Mouse (Mus musculus) limb, embryonic 14.5 days (tissue): ENCODE results near the gene Men1. TPM values are rescaled to one million over a fixed set of nuclear protein-coding genes. Genes with fewer than 3 reads are reported as not detected.
A peak's percentile ranks its signal among the peaks of the same experiment; 100 is the strongest.

Source experiments
- ATAC-seq: fragments of 200-750 bp; cut with Nextera tagmentation; 2 replicates; pipeline ENCODE4 v1.8.0; 2017; ENCODE audit warnings: low read depth, moderate number of reproducible peaks, moderate TSS enrichment; ENCODE audit not compliant: low FRiP score
- DNase-seq: peaks from one replicate; pipeline ENCODE4 v3.0.0-alpha.2; 2015; ENCODE audit warnings: low spot score
- H3K27ac ChIP-seq: fragments of 300-500 bp; sonication (generic); replicated peaks from 2 replicates; pipeline ENCODE4 v1.5.1; 2014; ENCODE audit warnings: low read depth, mild to moderate bottlenecking, low read length, moderate library complexity, mixed read lengths
- H3K27me3 ChIP-seq: fragments of 300-500 bp; sonication (generic); 2 replicates; pipeline ENCODE4 v1.6.1; 2014; ENCODE audit warnings: low read length, mixed read lengths; ENCODE audit not compliant: control insufficient read depth, insufficient read depth
- H3K36me3 ChIP-seq: fragments of 300-500 bp; sonication (generic); 2 replicates; pipeline ENCODE4 v1.6.1; 2014; ENCODE audit warnings: mild to moderate bottlenecking, low read length, moderate library complexity, mixed read lengths; ENCODE audit not compliant: control insufficient read depth, insufficient read depth
- H3K4me1 ChIP-seq: fragments of 300-500 bp; sonication (generic); 2 replicates; pipeline ENCODE4 v1.6.1; 2014; ENCODE audit warnings: antibody characterized with exemption, low read length, mixed read lengths; ENCODE audit not compliant: control insufficient read depth, insufficient read depth
- H3K4me2 ChIP-seq: fragments of 300-500 bp; sonication (generic); replicated peaks from 2 replicates; pipeline ENCODE4 v1.6.1; 2014; ENCODE audit warnings: low read depth, mild to moderate bottlenecking, low read length, moderate library complexity; ENCODE audit not compliant: severe bottlenecking
- H3K4me3 ChIP-seq: fragments of 300-500 bp; sonication (generic); replicated peaks from 2 replicates; pipeline ENCODE4 v1.5.1; 2014; ENCODE audit warnings: low read length
- H3K9ac ChIP-seq: fragments of 300-500 bp; sonication (generic); 2 replicates; pipeline ENCODE4 v1.6.1; 2014; ENCODE audit warnings: mild to moderate bottlenecking, low read depth, low read length, moderate library complexity; ENCODE audit not compliant: severe bottlenecking
- H3K9me3 ChIP-seq: fragments of 300-500 bp; sonication (generic); 2 replicates; pipeline ENCODE4 v1.6.1; 2016; ENCODE audit warnings: low read length; ENCODE audit not compliant: control insufficient read depth
- POLR2A ChIP-seq: fragments of 200-500 bp; IDR thresholded peaks from 2 replicates; pipeline ENCODE4 v1.8.0; 2012; ENCODE audit warnings: inconsistent platforms, mild to moderate bottlenecking, moderate library complexity, borderline replicate concordance; ENCODE audit not compliant: insufficient read depth, insufficient read length; ENCODE audit errors: extremely low read depth
- WGBS: fragments of 180-500 bp; shearing (Covaris S2); extraction: QIAGEN DNeasy Blood & Tissue Kit; methylation state at CpG from one replicate; pipeline ENCODE4 v1.1.7; 2014; 5-methylcytosine and 5-hydroxymethylcytosine counted together
- polyA plus RNA-seq, 2 experiments: library from polyadenylated mRNA; depleted of rRNA in 1 of 2; stranded (reverse) in 1 of 2; unstranded in 1 of 2; fragments of >200 nt; fragmentation: Nextera tagmentation in 1 of 2; extraction: Ambion mirVana in 1 of 2; gene quantifications; 2 replicates each; pipeline versions ENCODE4 v1.2.1 to v1.2.3; 2012 to 2014

Gene Men1
- polyA plus RNA-seq, 2 experiments: 60.4 to 102 TPM

DNA sequence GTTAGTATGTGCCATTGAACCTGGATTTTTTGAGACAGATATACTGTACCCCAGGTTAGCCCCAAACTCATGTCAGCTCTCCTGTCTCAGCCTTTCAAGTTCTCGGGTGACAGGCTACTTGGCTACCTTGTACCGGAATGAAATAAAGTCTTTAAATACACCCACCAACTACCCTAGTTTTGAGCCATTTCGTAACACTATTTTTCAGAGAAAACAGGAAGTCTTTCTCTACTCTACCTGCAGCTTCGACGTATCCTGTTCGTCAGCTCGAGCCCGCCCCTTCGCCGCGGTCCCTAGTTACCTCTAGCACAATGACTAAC lies 28.3 kb downstream of the Men1 start:
- ATAC-seq (no peak), DNase-seq (no peak)
- Histone ChIP-seq H3K4me1 (peaks cover 13% of the 10 kb centered on the region), H3K4me2 (peak overlapping the region; percentile 56), H3K9me3 (no peaks in the 10 kb centered on the region), H3K27ac (peak overlapping the region; percentile 98), H3K27me3 (no peaks in the 10 kb centered on the region), H3K36me3 (peaks cover 35% of the 10 kb centered on the region), H3K4me3 (peak overlapping the region; percentile 100), H3K9ac (peak overlapping the region; percentile 31; the same call in 1 of the 2 replicates)
- WGBS: under 1% methylated on average over 11 of the region's 11 CpGs
- no peak for TF ChIP-seq POLR2A

GRCm38 (mm10) chr19:6363411-6364240 lies 28.8 kb downstream of the Men1 start, which contains the start of gene Sf1:
Gene Sf1 (plus strand): TSS chr19:6363690.
- ATAC-seq (peak; percentile 98), DNase-seq (peak; percentile 100)
- Histone ChIP-seq H3K4me3 (peak within 1 kb of the TSS; percentile 100), H3K4me2 (peak within 1 kb of the TSS; percentile 94), H3K9ac (peak within 1 kb of the TSS; percentile 99), H3K27me3 (no peaks in the 10 kb centered on the region), H3K27ac (peak within 1 kb of the TSS; percentile 98), H3K9me3 (no peaks in the 10 kb centered on the region), H3K36me3 (peaks cover 41% of the 10 kb centered on the region), H3K4me1 (peaks cover 13% of the 10 kb centered on the region)
- 0 out of 2 replicates have a peak, but pooled peaks have one; percentile 69 for TF ChIP-seq POLR2A
- under 1% methylated on average over 81 of the region's 85 CpGs for WGBS

DNA sequence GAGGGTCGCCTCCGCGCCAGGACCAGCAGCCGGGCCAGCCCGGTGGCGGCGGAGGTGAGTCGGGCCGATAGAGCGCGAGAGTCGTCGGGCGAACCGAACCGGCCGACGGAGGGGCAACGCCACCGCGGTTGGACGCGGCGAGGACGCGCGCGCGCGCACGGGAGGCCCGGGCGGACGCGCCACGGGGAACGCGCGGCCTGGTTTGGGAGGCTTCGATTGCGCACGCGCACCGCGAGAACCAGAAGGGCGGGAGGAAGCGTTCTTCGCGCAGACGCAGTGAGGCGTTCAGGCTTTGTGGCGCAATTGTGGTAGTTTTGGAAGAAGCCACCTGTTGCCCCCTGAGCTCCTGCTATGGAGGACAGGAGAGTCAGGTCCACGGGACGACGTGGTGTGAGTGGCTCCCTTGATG lies 29.5 kb downstream of the Men1 start:
- ATAC-seq (no peak), DNase-seq (peak; percentile 86)
- peak overlapping the region; percentile 94 for H3K4me2 ChIP-seq

DNA sequence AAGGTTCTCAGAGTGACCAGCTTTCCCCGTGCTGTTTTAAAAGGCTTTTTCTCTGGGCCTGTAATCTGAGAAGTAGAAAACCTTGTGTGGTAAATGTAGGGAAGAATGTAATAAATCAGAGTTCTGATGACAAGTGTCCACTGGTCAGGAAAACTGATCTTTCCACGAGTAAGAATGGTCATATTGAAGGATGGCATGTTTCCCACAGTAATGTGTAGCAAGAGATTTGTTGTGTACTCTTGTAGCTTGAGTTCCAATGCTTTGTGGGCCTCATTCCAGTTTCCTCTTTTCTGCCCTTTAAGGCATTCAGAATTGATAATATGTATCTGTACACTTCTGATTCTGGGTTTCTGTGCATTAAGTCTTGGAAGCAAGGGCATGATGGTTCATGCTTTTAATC lies 30.1 kb downstream of the Men1 start:
- ATAC-seq (no peak), DNase-seq (no peak)
- WGBS: 0% methylated on average over 2 of the region's 2 CpGs
- Histone ChIP-seq H3K27me3 (no peaks in the 10 kb centered on the region), H3K36me3 (peaks cover 52% of the 10 kb centered on the region), H3K27ac (no peak overlapping the region), H3K9ac (peak overlapping the region; percentile 99), H3K4me2 (peak overlapping the region; percentile 94), H3K9me3 (no peaks in the 10 kb centered on the region), H3K4me1 (peaks cover 13% of the 10 kb centered on the region), H3K4me3 (peak overlapping the region; percentile 100)
- TF ChIP-seq POLR2A: no peak

More for the DNA sequence above, 29.5 kb downstream of the Men1 start:
- Histone ChIP-seq H3K4me3 (peak overlapping the region; percentile 100), H3K9ac (peak overlapping the region; percentile 99), H3K27me3 (no peaks in the 10 kb centered on the region), H3K9me3 (no peaks in the 10 kb centered on the region), H3K4me1 (peaks cover 13% of the 10 kb centered on the region), H3K27ac (peak overlapping the region; percentile 98), H3K36me3 (peaks cover 47% of the 10 kb centered on the region)
- TF ChIP-seq POLR2A: 0 out of 2 replicates have a peak, but pooled peaks have one; percentile 12
- WGBS: 0% methylated on average over 38 of the region's 55 CpGs

- no peaks in the 10 kb centered on the region for H3K9me3 ChIP-seq
- H3K27me3 ChIP-seq: no peaks in the 10 kb centered on the region
- no peak for TF ChIP-seq POLR2A
- H3K4me2 ChIP-seq: no peak overlapping the region
- no peak overlapping the region for H3K4me3 ChIP-seq
- DNase-seq (no peak), ATAC-seq (no peak)
- no peak overlapping the region for H3K9ac ChIP-seq
- peaks cover 97% of the 10 kb centered on the region for H3K36me3 ChIP-seq
- H3K27ac ChIP-seq: no peak overlapping the region
- 95% methylated on average over 2 of the region's 2 CpGs for WGBS
- H3K4me1 ChIP-seq: peaks cover 4% of the 10 kb centered on the region
Measured at GRCm38 (mm10) chr19:6370175-6370574, 35.4 kb downstream of the Men1 start.
